Mouse (Mus musculus): ENCODE data around the gene Efcab5.

Efcab5 gene

DNA sequence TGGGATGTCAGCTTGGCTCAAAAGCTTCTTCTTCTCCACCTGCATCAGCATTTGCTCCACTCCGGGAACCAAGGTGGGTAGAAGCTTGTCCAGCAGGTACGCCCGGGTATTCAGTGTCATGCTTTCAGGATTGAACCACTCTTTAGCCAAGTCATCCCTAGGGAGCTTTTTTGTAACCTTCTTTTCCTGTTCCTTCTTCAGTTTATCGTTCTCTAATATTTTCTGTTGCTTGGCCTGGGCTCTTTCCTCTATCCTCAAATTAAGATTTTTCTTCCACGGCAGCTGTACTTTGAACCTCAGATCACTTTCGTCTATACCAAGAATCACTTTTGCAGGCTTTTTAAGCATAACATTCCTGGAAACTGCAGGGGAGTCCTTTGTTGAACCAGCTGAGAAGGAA lies at the start of gene Efcab5:
Gene Efcab5 (minus strand): TSS at position 101 of the 400 bp plus-strand sequence.
- in situ Hi-C loops (cut with MboI, MseI) = no loop called here

DNA sequence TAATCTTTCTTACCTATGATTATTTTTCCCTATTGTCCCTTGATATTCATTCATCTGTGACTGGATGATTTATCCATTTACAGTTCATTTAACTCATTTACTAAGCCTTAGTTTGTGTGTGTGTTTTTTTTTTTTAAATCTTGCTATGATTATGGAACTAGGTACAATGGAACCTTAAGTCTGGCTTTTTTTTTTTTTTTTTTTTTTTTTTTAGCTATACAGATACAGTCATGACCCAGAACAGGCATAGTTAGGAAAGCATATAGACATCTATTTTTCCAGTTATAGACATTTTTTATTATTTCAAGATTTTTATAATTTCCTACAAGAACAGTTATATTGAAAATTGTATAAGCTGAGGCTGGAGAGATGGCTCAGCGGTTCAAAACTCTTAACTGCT lies 46.5 kb upstream of the Efcab5 start:
- in situ Hi-C loops (cut with MboI, MseI) = no loop called here

DNA sequence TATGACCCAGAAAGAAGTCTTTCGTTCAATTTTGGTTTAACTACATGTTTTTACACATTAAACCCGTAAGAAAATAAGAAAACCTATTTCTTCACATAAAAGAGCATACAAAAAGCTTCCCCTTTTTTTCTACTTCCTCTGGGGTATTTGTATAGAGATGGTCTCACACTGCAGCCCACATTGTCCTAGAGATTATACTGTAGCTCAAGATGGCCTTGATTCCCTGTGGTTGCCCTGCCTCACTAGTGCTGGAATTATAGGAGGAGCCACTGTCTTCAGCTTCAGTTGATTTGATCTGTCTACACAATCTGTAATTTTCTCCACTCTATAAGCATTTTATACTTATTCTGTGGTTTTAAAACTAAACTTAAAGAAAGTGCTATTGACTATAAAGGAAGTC lies 42.7 kb upstream of the Efcab5 start:
- in situ Hi-C loops (cut with MboI, MseI) = no loop called here

DNA sequence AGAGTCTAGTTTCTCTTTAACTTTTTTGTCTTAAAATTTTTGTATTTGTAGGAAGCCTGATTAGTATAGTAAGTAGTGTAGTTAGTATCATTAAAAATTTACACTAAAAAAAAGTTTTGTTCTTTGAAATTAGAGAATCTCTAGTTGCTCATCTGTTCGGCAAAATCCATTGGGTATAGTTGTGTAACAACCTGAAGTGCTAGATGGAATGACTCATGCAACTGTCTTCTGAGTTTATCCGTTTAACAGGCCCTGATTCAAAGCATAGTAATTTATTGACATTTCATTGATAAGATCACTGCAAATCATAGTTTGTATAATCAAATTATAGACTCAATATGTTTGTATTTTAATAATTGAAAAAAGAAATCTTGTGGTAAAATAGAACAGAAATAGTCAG lies 42.0 kb upstream of the Efcab5 start:
- in situ Hi-C loops (cut with MboI, MseI) = no loop called here

DNA sequence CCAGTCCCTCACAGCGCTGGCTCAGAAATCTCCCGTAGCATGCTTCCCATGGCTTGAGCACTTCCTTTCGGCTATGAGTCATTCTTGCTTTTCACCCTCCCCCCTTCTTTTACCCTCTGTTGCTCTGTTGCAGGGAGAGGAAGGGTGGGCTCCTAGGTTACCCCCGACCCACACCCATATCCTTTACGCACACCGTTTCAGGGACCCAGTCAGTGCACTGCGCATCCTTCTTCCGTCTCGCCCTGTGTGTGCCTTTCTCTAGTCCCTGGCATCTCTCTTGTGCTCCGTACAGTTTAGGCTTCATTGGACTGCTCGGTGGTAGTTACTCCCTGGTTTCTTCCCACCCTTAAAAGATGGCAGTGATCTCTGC lies 28.0 kb upstream of the Efcab5 start:
- in situ Hi-C loops (cut with MboI, MseI) = no loop called here

DNA sequence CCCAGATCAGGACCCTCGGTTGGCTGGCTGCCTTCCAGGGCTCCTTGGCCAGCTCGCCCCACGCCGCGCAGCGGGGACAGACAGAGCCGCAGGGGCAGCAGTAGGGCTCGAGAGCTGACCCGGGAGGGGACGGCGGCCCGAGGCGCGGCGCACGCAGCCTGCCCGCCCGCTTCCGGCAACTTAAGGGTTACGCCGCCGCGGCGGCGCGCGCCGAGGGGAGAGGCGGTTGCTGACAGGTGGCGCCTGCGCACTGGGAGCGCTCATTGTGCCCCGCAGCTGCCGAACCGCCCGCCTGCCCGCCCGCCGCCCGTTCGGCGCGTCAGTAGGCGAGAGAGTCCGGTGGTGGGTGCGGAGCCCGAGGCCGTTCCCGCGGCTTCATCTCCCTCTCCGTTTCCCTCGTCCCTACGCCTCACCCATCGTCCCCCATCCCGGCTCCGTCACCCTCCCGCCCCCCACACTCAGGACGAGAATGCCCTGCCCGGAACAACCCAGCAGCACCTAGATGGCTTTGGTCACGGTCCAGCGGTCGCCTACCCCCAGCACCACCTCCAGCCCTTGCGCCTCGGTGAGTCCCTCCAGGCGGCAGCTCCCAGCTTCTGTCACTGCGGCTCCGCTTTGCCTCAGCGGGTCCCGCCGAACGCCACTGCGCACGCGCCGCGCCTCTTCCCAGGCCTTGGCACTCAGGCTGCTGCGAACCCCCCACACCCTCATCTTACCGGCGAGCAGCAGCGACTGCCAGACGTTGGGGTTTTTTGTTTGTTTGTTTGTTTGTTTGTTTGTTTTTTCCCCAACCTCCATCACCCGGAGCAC lies 27.4 kb upstream of the Efcab5 start, which contains the start of gene Ssh2:
Gene Ssh2 (plus strand): TSS at position 337 of the 810 bp plus-strand sequence.
- in situ Hi-C loops (cut with MboI, MseI) = no loop called here

DNA sequence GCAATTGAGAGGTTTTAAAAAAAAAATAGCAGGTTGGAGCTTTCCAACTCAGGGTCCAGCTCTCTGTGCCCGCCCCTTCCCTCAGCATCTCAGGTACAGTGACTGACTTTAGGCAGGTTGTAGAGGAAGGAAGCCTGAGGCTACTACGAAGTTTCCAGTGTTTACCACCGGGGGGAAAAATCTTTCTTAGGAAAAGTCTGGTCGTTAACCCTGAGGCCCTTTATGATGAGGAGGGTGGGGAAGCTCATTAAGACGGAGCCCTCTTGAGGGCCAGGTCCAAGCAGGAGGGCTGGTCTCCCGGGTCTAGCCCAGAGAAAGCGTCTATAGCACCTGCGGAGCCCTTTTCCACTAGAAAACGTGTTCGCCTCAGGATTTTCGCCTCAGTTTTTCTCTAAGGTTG lies 26.7 kb upstream of the Efcab5 start:
- in situ Hi-C loops (cut with MboI, MseI) = no loop called here

DNA sequence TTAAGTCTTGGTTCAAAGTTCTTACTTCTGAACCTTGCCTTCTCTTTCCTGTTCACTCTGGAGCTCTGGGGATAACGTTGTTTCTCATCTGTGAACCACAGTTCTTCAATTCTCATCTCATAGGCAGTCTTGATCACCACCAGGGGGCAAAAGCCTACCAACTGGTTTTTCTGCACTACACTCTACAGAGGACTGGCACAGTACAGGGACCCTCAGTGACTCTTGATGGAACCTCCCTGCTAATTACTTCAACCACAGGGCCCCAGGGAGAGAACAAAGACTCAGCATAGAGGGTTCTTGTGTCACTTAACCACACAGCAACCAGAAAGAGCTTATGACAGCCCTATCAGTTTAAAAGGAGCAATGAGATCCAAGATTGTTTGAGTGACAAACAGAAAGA lies 26.0 kb upstream of the Efcab5 start:
- in situ Hi-C loops (cut with MboI, MseI) = no loop called here

DNA sequence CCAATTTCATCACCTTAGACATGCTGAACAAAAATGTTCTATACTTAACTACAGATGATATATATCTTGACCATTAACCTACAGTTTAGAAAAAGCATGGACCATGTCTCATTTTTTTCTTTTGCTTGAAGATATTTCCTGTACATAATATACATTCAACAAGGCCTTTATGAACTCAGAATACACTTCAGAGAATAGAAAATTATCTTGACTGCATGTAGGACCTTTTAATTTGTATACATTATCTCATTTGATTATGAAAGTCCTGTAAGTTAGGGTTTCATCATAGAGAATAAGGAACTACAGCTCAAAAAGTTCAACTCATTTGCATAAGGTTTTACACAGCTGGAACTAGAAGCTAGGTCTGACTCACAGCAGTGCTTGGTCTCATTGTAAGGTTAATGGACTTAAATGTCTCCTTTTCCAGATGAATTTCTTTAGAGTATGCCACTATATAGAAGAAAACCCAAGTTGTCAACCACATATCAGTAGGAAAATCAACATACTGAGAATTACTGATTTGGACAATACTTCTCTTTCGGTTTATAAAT lies 25.4 kb upstream of the Efcab5 start:
- in situ Hi-C loops (cut with MboI, MseI) = no loop called here

DNA sequence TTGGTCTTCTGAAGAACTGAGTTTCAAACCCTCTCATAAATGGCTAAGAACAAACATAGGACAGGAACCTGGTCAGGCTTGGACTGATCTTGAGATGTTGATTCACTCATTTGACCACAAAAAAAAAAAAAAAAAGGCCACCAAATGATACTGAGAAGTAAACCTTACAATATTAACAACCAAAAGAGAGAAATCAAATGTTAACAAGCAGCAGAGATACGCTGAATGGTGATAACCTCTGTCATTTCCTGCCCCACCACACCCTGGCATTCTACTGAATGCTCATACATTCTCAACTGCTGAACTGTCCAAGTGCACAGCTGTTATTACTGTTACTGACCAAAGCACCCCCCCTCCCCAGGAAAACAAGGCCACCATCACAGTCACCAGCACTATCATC lies 11.9 kb upstream of the Efcab5 start:
- in situ Hi-C loops (cut with MboI, MseI) = no loop called here

DNA sequence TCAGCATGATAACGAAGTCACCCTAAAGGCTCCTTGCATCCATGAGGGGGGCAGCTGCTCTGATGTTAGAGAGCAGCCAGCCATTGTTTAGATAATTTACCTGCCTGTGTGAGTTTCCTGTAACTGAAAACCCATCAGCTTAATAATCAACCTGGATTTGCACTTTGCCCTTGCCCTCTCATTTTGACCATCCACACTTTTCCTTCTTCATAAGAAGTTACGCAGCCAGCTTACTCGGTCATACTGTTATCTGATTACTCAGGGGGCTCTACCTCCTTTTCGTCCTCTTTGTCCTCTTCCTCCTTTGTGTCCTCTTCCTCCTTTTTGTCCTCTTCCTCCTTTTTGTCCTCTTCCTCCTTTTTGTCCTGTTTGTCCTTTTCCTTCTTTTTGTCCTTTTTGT lies 10.9 kb upstream of the Efcab5 start:
- in situ Hi-C loops (cut with MboI, MseI) = no loop called here

DNA sequence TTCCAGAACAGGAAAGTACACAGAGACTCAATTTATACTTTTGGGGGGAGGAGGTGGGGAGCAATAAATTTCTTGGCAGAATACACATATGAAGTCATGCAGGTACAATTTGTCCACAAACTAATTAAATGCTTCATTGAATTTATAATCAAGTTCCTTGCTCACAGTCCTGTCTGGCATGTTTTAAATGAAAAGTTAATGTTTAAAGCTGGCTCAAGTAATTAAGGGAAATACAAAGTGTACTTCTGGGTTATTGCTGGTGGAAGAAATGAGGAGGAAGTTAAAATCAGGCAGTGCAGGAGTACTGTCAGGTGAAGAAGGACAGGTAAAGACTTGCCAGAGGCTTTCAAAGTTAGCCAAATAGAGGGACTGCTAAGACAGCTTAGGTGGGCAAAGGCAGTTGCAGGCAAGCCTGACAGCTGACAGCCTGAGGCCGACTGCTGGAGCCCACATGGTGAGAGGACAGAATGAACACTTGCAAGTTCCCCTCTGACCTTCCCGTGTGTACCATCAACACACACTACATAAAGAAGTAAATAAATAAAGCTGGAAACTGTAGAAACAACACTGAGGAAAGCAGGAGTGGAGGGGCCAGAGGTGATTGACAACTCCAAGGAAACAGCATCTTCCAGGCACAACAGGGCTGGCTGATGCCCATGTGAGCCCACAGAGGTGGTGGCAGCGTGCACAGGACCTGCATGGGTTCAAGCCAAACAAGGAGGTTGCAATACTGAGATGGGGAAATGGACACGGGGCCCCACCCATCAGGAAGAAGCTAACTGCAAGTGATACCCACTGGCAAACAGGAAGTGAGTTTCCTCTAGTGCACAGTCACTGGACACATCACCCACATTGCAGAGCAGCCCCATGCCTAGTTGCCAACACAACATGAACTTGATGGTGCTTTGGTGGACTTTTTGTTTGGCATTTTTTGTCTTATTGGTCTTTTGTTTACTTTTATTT lies 7.7 kb upstream of the Efcab5 start:
- in situ Hi-C loops (cut with MboI, MseI) = no loop called here

DNA sequence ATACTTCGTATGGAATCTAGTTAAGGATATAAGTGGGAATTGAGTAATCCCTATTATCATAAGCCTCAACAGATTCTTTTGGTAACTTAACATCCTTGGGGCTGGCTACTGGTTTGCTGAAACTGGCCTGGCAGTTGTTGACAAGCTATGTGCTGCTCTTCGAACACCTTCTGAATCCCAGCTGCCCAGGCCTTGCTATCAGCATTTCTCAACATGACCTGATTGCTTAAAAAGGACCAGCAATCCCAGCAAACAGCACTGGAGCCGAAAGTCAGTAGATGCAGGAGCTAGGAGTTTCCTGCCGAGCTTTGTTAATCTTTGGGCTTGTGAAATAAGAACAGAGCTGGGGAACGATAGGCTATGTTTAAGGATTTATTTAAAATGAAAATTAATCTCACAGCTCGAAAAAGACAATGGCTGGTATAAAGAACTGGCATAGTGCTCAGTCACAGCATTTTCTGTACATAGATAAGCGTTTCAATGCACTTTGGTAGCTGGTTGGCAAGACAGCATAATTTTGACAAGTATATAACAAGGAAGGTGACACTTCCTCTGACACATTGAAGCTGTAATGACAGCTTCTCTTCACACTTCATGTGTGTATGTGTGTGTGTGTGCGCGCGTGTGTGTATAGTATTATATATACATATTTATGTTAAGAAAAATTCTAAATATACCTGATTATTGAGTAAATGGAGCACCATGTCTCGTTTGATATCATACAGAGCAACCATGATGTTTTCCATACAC lies 6.8 kb upstream of the Efcab5 start:
- in situ Hi-C loops (cut with MboI, MseI) = no loop called here

DNA sequence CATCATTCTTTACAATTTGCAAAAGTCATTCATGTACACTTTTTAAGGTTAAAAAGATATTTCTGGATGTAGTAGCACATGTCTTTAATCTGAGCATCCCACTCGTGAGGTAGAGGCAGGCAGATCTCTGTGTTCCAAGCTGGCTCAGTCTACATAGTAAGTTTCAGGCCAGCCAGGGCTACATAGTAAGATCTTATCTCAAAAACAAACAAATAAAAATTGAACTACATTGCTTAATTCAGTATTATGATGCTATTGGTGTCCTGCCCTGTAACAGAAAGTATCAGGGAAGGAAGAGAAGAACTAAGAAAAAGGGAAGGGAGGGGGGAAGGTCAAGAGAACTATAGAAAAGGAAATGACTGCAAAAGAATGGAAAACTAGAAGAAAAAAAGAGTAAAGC lies 6.0 kb upstream of the Efcab5 start:
- in situ Hi-C loops (cut with MboI, MseI) = no loop called here

DNA sequence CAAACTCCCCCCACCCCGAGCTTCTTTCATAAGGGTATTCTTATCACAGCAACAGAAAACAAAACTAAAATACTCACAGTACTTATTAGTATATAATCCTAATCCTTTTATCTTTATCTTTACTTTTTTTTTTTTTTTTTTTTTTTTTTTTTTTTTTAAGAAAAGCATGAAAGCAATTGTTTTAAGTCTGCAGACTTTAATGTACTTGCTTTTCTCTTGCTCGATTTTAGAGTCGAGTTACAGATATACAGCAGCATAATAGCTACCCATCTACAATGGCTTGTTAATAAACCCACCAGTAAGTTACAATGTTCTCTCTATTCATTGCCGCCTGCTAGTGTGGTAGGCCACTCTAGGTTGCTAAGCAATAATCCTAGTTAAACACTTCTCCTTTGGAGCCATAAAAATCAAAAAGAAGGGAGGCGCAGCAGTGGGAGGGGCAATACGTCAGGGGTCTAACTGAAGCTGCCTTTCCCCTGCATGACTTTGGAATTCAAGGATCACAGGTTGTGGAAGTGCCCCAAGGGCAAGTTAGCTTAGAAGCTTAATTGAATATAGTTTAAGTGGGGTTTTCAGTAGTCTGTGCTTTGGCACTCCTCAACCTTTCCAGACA lies 5.3 kb upstream of the Efcab5 start:
- in situ Hi-C loops (cut with MboI, MseI) = no loop called here

DNA sequence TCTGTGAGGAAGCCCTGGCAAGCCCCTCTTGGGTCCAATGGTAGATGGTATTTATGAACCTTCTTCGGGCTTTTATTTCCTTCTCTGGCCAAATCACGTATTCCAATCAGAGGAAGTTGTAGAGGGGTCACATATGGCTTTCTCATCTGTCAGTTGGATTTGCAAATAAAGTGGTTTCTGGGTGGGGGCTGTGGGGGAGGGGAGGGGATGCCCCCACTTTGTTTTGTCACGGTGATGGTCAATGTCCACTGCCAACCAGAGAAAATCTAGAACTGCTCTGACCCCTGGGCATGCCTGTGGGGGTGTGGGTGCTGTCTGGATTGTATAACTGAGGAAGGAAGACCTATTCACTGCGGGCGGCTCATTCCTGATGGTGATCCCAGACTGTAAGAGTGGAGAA lies 4.6 kb upstream of the Efcab5 start:
- in situ Hi-C loops (cut with MboI, MseI) = no loop called here

DNA sequence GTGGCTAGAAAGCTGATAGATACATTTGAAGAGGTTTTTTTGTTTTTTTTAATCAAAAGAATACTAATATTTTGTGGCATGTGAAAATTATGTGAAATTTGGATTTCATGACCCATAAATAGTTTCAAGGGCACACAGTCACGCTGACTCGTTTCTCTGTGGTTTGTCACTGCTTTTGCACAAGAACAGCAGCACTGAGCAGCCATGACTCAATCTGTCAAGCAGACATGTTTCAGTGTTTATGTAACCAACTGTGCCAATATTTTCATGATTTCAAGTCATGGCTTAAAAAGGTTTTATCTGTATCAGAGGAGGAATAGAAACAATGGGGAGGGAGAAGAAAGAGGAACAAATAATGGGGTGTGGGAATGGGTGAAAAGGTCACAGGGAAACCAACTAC lies 3.8 kb downstream of the Efcab5 start:
- in situ Hi-C loops (cut with MboI, MseI) = no loop called here

DNA sequence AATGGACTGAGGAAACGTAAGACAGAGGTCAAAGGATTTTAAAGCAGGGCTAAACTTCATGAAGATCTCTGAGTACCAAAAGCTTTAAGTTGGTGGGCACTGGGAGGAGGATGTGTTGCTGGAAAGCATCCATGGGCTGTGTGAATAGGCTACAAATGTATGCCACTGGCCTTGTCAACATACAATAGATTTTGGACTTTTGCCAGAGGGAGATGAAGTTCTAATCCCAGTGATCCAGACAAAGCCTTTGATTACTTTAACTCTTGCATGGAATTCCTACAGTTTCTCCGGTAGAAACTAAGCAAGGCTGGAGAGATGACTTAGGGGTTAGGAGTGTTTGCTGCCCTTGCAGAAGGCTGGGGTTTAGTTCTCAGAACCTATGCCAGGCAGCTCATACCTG lies 6.2 kb downstream of the Efcab5 start:
- in situ Hi-C loops (cut with MboI, MseI) = no loop called here

DNA sequence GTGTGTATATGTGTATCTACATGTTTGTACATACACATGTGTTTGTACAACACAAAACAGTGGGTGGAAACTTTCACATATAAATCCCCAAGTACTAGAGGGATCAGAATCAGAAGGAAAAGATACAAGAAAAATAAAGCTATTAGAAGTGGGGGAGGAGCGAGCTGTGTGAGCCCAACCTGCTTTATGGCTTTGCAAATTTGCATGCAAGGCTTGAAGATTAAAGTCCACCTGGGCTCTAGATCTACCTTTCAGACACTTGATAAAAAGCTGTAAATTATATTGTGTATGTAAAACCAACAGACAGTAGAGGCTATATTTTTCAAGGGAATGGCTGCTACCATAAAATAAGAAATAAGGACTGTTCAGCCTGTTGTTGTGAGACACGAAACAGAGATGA lies 6.7 kb downstream of the Efcab5 start:
- in situ Hi-C loops (cut with MboI, MseI) = no loop called here

DNA sequence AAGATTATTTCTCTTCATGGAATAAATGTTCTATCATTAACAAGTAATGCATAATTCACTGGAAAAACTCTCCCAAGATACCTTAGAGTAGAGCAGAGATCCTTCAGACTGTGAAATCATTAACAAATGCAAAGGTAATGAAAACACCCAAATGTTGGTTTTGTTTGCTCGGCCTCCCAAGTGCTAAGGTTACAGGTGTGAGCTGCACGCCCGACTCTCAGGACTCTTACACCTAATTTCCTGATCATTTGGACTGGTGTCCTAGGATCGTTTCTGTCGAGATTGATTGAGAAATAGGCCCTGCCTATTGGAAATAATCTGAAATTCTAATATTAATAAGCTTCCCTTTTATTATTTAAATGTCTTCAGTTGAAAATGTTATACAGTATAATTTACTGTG lies 7.2 kb downstream of the Efcab5 start:
- in situ Hi-C loops (cut with MboI, MseI) = no loop called here

DNA sequence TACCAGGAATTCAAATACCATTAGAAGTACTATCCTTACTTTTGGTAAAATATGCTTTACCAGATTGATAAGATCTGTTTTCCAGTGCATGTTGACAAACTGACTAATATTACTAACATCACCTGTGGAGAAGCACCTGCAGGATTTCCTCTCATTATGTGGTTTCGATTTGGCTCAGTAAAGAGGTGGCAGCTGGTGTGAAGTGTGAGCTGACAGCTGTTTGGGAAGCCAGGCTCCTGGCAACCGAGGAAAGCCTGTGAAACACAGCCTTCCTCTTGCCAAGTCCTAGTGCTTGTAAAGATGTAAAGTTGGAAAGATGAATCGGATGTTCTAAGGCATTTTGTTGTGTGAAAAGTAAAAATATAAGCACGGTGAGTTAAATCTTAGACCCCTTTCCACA lies 7.9 kb downstream of the Efcab5 start:
- in situ Hi-C loops (cut with MboI, MseI) = no loop called here
